Mouse (Mus musculus) cortical plate, adult 2 months (tissue): ENCODE data around the gene Ptger3. TPM values are rescaled to one million over a fixed set of nuclear protein-coding genes. Genes with fewer than 3 reads are reported as not detected.
A peak's percentile ranks its signal among the peaks of the same experiment; 100 is the strongest.

Experiments
- H3K27ac ChIP-seq: fragments of 200-500 bp; 2 replicates; pipeline ENCODE4 v1.5.1; 2012; ENCODE audit warnings: low read length, control low read depth, inconsistent platforms; ENCODE audit not compliant: insufficient read depth
- H3K4me1 ChIP-seq: fragments of 200-500 bp; 2 replicates; pipeline ENCODE4 v1.6.1; 2011; ENCODE audit warnings: low read length; ENCODE audit not compliant: control insufficient read depth, insufficient read depth
- H3K4me3 ChIP-seq: fragments of 200-500 bp; 2 replicates; pipeline ENCODE4 v1.5.1; 2011; ENCODE audit warnings: mild to moderate bottlenecking, low read length, control low read depth; ENCODE audit not compliant: insufficient read depth
- CTCF ChIP-seq: fragments of 200-500 bp; IDR thresholded peaks from 2 replicates; pipeline ENCODE4 v1.5.1; 2011; ENCODE audit warnings: mild to moderate bottlenecking, control low read depth, low read length; ENCODE audit not compliant: insufficient read depth; ENCODE audit errors: extremely low read depth
- POLR2A ChIP-seq: fragments of 200-500 bp; IDR thresholded peaks from 2 replicates; pipeline ENCODE4 v1.6.1; 2011; ENCODE audit warnings: mild to moderate bottlenecking, low read length, control low read depth; ENCODE audit not compliant: insufficient read depth; ENCODE audit errors: extremely low read depth
- polyA plus RNA-seq: library from polyadenylated mRNA; depleted of rRNA; stranded (reverse); fragments of >200 nt; gene quantifications from 2 replicates; pipeline ENCODE4 v1.2.3, GENCODE M21; 2012

Gene Ptger3
- polyA plus RNA-seq, 1 experiment: 2.8 TPM

DNA sequence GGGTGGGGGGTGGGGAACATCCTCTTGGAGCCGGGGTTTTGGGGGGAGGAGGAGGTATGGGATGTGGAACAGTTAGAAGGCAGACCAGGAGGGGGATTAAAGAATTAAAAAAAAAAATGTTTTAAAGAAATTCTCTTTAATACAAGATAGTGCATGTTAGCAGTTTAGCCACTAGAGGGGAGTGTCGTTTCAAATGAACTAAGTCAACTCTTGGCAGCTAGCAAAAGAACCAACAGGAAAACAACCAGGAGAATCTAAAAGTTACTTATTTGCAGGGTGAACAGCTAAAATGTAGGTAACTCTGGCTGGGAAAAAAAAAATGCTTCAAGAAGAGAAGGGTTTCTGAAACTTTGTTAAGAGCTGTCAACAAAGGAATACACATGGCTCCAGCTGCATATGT lies 1.5 kb upstream of the Ptger3 start:
- Histone ChIP-seq H3K4me1 (peaks cover 2% of the 10 kb centered on the region; the same call in 1 of the 2 replicates), H3K27ac (no peak overlapping the region), H3K4me3 (no peak overlapping the region)
- no peak for TF ChIP-seq POLR2A
- TF ChIP-seq CTCF: no peak

DNA sequence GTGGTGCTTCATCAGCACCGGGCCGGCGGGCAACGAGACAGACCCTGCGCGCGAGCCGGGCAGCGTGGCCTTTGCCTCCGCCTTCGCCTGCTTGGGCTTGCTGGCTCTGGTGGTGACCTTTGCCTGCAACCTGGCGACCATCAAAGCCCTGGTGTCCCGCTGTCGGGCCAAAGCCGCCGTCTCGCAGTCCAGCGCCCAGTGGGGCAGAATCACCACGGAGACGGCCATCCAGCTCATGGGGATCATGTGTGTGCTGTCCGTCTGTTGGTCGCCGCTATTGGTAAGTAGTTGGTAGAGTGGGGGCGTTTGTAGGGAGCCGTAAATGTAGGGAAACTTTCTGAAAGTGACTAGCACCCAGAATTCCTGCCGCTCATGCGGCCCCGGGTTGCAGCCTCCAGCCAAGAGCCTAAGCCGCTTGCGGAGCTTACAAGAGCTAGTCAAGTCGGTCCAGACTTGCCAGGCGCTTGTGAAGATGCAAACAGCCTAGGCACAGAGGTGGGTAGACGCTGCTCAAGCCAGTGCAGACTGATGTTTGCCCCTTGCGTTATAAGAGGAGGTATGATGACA lies 957 bp downstream of the Ptger3 start:
- no peak for TF ChIP-seq POLR2A
- no peak for TF ChIP-seq CTCF
- peaks cover 2% of the 10 kb centered on the region; the same call in 1 of the 2 replicates for H3K4me1 ChIP-seq
- H3K27ac ChIP-seq: no peak overlapping the region
- peak overlapping the region; percentile 62 for H3K4me3 ChIP-seq

DNA sequence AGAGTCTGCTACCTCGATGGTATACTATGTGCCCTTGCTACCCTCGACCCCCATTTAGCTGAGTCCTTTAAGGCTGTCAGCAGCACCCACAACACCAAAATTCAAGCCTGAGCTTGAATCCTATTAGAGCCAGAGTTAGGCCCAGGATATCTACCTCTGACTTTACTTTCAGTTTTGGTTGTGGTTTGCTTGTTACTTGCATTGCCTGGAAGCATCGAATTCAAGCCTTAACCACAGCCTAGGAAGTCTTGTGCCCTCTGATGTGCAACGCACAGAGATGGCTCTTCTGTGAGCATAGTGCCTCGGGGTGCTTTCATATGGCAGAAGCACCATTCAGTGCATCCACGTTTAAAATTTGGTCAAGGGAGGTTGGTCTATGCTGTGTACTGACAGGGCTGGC lies 5.3 kb downstream of the Ptger3 start:
- no peak for TF ChIP-seq POLR2A
- TF ChIP-seq CTCF: no peak
- peaks cover 2% of the 10 kb centered on the region; the same call in 1 of the 2 replicates for H3K4me1 ChIP-seq
- H3K4me3 ChIP-seq: no peak overlapping the region
- H3K27ac ChIP-seq: no peak overlapping the region

DNA sequence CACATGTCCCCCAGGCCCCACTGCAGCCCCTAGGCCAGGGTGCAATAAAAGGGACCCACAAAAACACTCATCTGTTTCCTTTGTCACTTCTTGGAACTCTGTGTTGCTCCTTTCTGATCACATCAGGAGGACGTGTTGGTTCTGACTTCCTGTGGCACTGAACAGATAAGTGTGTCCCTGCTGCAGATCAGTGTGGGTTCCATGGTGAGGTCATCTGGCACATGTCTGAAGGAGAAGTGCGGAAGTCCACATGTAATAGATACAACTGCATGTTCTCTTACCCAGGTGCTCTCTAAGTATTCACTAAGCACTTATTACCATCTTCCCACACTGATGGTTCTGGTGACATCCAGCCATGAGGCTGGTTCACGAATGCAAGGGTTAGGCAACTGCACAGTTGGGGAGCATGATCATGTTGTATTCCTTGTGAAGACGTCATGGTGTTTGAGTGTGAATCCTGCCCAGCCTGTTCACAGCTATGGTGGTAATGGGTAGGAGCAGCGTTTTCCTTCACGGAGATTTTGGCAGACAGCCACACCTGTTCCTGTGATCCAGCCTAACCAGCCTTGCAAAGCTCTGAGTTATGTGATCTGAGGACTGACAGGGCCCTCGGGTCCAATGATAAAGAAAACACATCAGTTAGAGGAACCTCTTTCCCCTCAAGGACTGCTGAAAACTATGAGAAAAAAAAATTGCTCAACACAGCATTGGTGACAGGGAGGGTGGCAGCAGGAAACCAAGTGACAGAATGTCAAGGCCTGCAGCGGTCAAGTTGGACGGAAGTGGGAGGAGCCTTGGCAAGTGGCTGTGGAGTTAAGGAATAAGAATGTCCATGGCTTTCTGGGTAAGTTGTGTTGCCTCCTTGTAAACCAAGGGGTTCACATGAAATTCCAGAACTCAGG lies 9.0 kb downstream of the Ptger3 start:
- no peak for TF ChIP-seq CTCF
- no peak for TF ChIP-seq POLR2A
- Histone ChIP-seq H3K4me1 (no peaks in the 10 kb centered on the region), H3K27ac (no peak overlapping the region), H3K4me3 (no peak overlapping the region)

DNA sequence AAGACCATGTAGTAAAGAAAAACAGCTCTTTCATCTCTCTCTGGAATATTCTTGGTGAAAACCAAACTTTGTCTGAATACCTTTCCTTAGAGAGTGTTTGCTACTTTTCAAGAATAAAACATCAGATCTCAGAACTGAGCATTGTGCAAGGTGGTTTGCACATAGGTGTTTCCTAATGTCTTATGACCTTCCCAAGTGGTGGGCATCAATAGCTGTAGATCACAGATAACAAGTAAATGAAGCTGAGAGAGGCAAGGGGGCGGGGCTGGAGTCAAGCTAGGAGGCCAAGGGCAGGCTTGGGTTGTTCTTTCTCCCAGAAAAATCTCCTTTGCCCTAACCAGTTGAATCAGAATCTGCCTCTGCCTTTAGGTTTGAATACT lies 9.6 kb downstream of the Ptger3 start:
- H3K27ac ChIP-seq: no peak overlapping the region
- H3K4me3 ChIP-seq: no peak overlapping the region
- H3K4me1 ChIP-seq: no peaks in the 10 kb centered on the region
- no peak for TF ChIP-seq POLR2A
- TF ChIP-seq CTCF: no peak

DNA sequence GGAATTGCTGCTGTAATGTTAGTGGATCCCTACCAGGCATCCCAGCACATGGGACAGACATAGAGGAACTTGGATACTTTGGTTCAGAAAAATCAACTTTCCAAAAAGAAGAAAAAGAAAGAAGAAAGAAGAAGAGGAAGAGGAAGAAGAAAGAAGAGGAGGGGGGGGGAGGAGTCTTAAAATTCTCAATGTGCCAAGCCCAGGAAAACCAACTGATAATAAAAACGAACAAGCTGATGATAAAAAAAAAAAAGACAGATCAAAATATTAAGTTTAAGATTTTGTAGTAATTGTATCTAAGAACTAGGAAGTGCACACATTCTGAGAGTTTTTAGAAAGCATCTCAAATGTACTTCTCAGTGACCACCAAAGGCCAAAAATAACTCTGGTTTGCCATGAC lies 10.2 kb downstream of the Ptger3 start:
- no peak overlapping the region for H3K27ac ChIP-seq

DNA sequence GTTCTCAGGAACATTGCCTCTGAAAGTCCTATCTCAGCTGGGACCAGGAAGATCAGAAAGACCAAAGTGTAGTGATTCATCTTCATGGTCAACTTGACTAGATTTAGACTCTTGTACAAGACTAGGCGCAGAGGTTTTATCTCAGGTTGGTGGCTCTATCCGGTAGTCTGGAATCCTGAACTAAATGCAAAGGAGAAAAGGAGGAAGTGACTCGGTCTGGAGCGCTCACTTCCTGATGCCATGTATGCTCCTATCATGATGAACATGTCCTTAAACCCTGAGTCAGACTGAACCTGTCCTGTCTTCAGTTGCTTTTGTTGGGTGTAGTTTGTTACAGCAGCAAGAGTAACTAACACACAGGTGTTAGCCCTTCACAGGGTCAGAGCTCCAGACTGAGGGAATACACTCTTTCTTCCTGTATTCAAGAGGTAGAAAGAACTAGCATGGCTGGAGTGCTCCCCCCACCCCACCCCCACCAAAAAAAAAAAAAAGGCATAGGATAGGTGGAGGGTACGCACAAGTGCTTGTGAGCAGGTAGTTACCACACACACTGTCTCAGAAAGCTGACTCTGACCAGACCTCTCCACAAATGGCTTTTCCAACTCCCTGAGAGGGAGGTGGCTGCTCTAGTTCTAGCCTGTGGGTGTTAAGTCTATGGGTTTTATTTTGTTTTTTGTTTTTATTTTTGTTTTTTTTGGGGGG lies 11.9 kb downstream of the Ptger3 start:
- H3K4me1 ChIP-seq: no peaks in the 10 kb centered on the region
- TF ChIP-seq CTCF (no peak), POLR2A (no peak)

More for the DNA sequence above, 10.2 kb downstream of the Ptger3 start:
- TF ChIP-seq POLR2A: no peak
- TF ChIP-seq CTCF: no peak
- H3K4me3 ChIP-seq: no peak overlapping the region
- H3K4me1 ChIP-seq: no peaks in the 10 kb centered on the region

DNA sequence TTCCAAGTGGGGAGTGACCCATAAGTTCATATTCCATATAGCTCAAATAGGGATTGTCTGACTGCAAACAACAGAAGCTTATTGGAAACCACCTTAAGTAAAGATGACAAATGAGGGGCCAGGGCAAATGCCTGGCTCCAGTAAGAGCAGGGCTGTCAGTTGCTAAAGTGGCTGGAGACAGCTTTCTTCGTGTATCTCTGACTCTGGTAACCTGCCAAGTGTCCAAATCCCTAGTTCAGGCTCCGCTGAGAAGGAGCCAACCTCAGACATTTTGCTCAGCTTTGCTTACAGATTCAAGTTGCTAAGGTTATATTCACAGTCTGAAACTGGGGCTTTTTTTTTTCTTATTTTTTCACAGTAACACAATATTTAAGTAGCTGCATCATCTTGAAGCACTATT lies 12.7 kb downstream of the Ptger3 start:
- Histone ChIP-seq H3K27ac (no peak overlapping the region), H3K4me1 (no peaks in the 10 kb centered on the region), H3K4me3 (no peak overlapping the region)
- TF ChIP-seq POLR2A (no peak), CTCF (no peak)

More for the DNA sequence above, 11.9 kb downstream of the Ptger3 start:
- H3K4me3 ChIP-seq: no peak overlapping the region
- no peak overlapping the region for H3K27ac ChIP-seq

DNA sequence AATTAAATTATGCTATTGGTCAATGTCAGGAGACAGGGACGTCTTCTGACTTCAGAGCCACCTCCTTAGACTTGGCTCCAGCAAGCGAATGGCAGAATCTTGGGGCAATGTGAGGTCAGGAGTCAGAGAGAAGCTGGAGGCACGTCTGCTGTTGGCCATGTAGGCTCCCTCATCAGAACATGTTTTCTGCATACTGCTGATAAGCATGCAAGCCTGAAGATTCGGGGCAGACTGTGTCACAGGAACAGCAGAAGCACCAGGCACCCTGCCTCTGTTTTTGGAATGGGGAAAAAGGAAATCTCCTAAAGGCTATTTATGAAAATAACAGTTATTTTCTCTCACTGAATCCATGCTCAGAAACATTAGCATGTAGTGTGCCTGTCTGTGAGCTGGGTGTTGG lies 13.6 kb downstream of the Ptger3 start:
- Histone ChIP-seq H3K4me1 (no peaks in the 10 kb centered on the region), H3K4me3 (no peak overlapping the region), H3K27ac (no peak overlapping the region)
- TF ChIP-seq CTCF: no peak
- no peak for TF ChIP-seq POLR2A

DNA sequence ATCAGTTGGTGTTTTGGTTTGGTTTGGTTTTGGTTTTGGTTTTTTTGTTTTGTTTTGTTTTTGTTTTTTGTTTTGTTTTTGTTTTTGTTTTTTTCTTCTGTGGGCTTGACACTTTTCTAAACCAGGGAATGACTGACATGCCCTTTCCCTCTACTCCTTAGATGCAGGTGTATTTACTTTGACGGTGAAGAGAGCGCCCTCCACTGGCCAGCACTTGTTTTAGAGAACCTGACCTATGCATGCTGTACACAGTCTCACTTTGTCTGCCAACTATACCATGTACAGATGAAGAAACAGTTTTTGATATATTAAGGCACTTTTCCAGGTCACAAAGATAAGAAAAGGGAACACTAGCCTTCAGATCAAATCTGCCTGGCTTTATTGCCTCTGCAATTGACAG lies 15.1 kb downstream of the Ptger3 start:
- no peaks in the 10 kb centered on the region for H3K4me1 ChIP-seq
- no peak overlapping the region for H3K4me3 ChIP-seq
- no peak overlapping the region for H3K27ac ChIP-seq
- no peak for TF ChIP-seq CTCF
- TF ChIP-seq POLR2A: no peak
